In the genomic region with DNA sequence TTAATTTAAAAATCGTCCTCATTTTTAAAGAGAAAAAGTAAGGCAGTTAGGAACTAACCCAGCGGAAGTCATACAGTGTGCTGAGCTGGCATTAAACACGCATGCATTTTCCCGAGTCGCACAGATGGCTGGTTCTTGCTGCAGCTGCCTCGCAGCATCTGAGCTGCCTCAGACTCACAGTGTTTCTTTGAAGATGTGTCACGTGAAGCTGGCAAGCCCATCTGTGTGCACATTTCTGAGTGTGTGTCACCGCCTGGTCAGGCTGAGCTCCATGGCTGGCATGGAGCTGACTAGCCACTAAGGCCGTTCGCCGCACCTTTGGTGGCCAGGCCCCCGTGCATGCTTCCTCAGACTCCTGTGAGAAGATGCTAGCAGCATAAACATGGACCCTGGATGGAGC, we compare ENCODE assay signal across 11 mouse cellular contexts. TPM values are rescaled to one million over a fixed set of nuclear protein-coding genes. Genes with fewer than 3 reads are reported as not detected.
DNase-seq lines count a peak whose midpoint lies in the region; ATAC-seq and TF ChIP-seq lines count a peak whose summit lies in the region.
"Had no signal": no experiment of that assay in that cellular context is flagged by ENCODE, and none has a peak within 500 bp of the region (broad histone marks: within the 10 kb centered on the region; RNA-seq: fewer than 3 reads in every experiment).

No protein-coding gene starts in this region.

- no peaks in the 10 kb centered on the region for H3K36me3 ChIP-seq in embryonic facial prominence, embryonic 14.5 days (ENCODE audit: control insufficient read depth, insufficient read depth, low read length)
- no peaks in the 10 kb centered on the region for H3K36me3 ChIP-seq in embryonic facial prominence, embryonic 10.5 days (replicated peaks)
- H3K36me3 ChIP-seq in hindbrain, embryonic 15.5 days: no peaks in the 10 kb centered on the region
- H3K36me3 ChIP-seq in midbrain, embryonic 12.5 days: no peaks in the 10 kb centered on the region
- no peaks in the 10 kb centered on the region for H3K36me3 ChIP-seq in thymus, adult 2 months (ENCODE audit: control insufficient read depth, insufficient read depth, low read length)
- H3K36me3 ChIP-seq: embryonic facial prominence, embryonic 13.5 days had no signal

- no peak for TF ChIP-seq CTCF in thymus, adult 2 months (IDR thresholded peaks at IDR 0.05; ENCODE audit: borderline replicate concordance, control insufficient read depth, extremely low read depth, insufficient read depth, low read length, poor library complexity)

- no peak overlapping the region for H3K4me3 ChIP-seq in embryonic facial prominence, embryonic 14.5 days (ENCODE audit: low read depth, low read length)
- H3K4me3 ChIP-seq in embryonic facial prominence, embryonic 10.5 days: no peak overlapping the region
- H3K4me3 ChIP-seq in hindbrain, embryonic 15.5 days: no peak overlapping the region
- H3K4me3 ChIP-seq in midbrain, embryonic 12.5 days: no peak overlapping the region
- H3K4me3 ChIP-seq in thymus, adult 2 months (ENCODE audit: control insufficient read depth, insufficient read depth, low read length): no peak overlapping the region
- H3K4me3 ChIP-seq: embryonic facial prominence, embryonic 13.5 days had no signal

- DNase-seq in embryonic facial prominence, embryonic 14.5 days (ENCODE audit: low spot score): no peak
- DNase-seq in embryonic facial prominence, embryonic 10.5 days (ENCODE audit: low spot score): no peak
- peak; percentile 45 for DNase-seq in thymus, adult 2 months
- DNase-seq in B cell, adult 2 months: no peak
- no peak for DNase-seq in adrenal gland, adult (ENCODE audit: inconsistent age in 2 of 2, low spot score in 1 of 2)
- DNase-seq in gastrocnemius, adult 8-10 months (ENCODE audit: low spot score in 2 of 2): no peak
- DNase-seq: heart, postnatal 14 days had no signal

- peak; percentile 20; the same call in 1 of the 2 replicates for ATAC-seq in embryonic facial prominence, embryonic 14.5 days (ENCODE audit: low read depth)
- peak; percentile 33; the same call in 1 of the 2 replicates for ATAC-seq in hindbrain, embryonic 15.5 days (ENCODE audit: low FRiP score, low read depth)
- no peak for ATAC-seq in midbrain, embryonic 12.5 days (ENCODE audit: low FRiP score, low read depth)

- H3K27me3 ChIP-seq in embryonic facial prominence, embryonic 14.5 days (replicated peaks; ENCODE audit: control insufficient read depth, insufficient read depth, low read length): no peaks in the 10 kb centered on the region; the same call in 1 of the 2 replicates
- H3K27me3 ChIP-seq in embryonic facial prominence, embryonic 10.5 days (replicated peaks; ENCODE audit: low read depth, poor library complexity, severe bottlenecking): peaks cover 47% of the 10 kb centered on the region
- H3K27me3 ChIP-seq in hindbrain, embryonic 15.5 days: no peaks in the 10 kb centered on the region
- H3K27me3 ChIP-seq in midbrain, embryonic 12.5 days: peaks cover 14% of the 10 kb centered on the region
- no peaks in the 10 kb centered on the region; the same call in 1 of the 2 replicates for H3K27me3 ChIP-seq in thymus, adult 2 months (ENCODE audit: control insufficient read depth, insufficient read depth, low read length)

- no peaks in the 10 kb centered on the region for H3K9me3 ChIP-seq in embryonic facial prominence, embryonic 14.5 days (ENCODE audit: control insufficient read depth, low read length)
- no peaks in the 10 kb centered on the region for H3K9me3 ChIP-seq in embryonic facial prominence, embryonic 10.5 days
- H3K9me3 ChIP-seq in hindbrain, embryonic 15.5 days: no peaks in the 10 kb centered on the region
- H3K9me3 ChIP-seq in midbrain, embryonic 12.5 days: no peaks in the 10 kb centered on the region
- H3K9me3 ChIP-seq: embryonic facial prominence, embryonic 13.5 days had no signal

- no peaks in the 10 kb centered on the region for H3K4me1 ChIP-seq in embryonic facial prominence, embryonic 14.5 days (ENCODE audit: control insufficient read depth, insufficient read depth, low read length)
- H3K4me1 ChIP-seq in embryonic facial prominence, embryonic 10.5 days: peaks cover 15% of the 10 kb centered on the region
- peaks cover 25% of the 10 kb centered on the region; the same call in 1 of the 2 replicates for H3K4me1 ChIP-seq in hindbrain, embryonic 15.5 days (replicated peaks)
- H3K4me1 ChIP-seq in midbrain, embryonic 12.5 days: peaks cover 14% of the 10 kb centered on the region
- H3K4me1 ChIP-seq in thymus, adult 2 months (replicated peaks; ENCODE audit: control insufficient read depth, insufficient read depth, low read length): peaks cover 15% of the 10 kb centered on the region

- no peak overlapping the region for H3K4me2 ChIP-seq in embryonic facial prominence, embryonic 14.5 days (ENCODE audit: low read depth, low read length)
- H3K4me2 ChIP-seq in hindbrain, embryonic 15.5 days: peak overlapping the region; percentile 18; the same call in 1 of the 2 replicates
- no peak overlapping the region for H3K4me2 ChIP-seq in midbrain, embryonic 12.5 days (replicated peaks)
- H3K4me2 ChIP-seq: embryonic facial prominence, embryonic 13.5 days had no signal

- whole genome bisulfite sequencing in embryonic facial prominence, embryonic 14.5 days: 69% methylated on average over 12 of the region's 12 CpGs
- 81% methylated on average over 12 of the region's 12 CpGs for WGBS in embryonic facial prominence, embryonic 10.5 days
- WGBS in hindbrain, embryonic 15.5 days: 46% methylated on average over 12 of the region's 12 CpGs
- WGBS in midbrain, embryonic 12.5 days: 70% methylated on average over 12 of the region's 12 CpGs
- 64% methylated on average over 12 of the region's 12 CpGs for WGBS in thymus, adult 2 months

- no peak overlapping the region for H3K27ac ChIP-seq in embryonic facial prominence, embryonic 14.5 days (replicated peaks; ENCODE audit: low read depth, low read length)
- H3K27ac ChIP-seq in embryonic facial prominence, embryonic 10.5 days (replicated peaks): no peak overlapping the region
- peak overlapping the region; percentile 78 for H3K27ac ChIP-seq in hindbrain, embryonic 15.5 days (replicated peaks)
- peak overlapping the region; percentile 44 for H3K27ac ChIP-seq in midbrain, embryonic 12.5 days (replicated peaks)
- peak overlapping the region; percentile 76 for H3K27ac ChIP-seq in thymus, adult 2 months (ENCODE audit: control insufficient read depth, insufficient read depth, low read length)
- H3K27ac ChIP-seq: embryonic facial prominence, embryonic 13.5 days had no signal

- TF ChIP-seq POLR2A in thymus, adult 2 months (IDR thresholded peaks at IDR 0.05; ENCODE audit: control insufficient read depth, extremely low read depth, insufficient read depth, low read length, poor library complexity): no peak

- no peak overlapping the region for H3K9ac ChIP-seq in embryonic facial prominence, embryonic 14.5 days (ENCODE audit: low read depth, low read length)
- H3K9ac ChIP-seq in hindbrain, embryonic 15.5 days: no peak overlapping the region
- H3K9ac ChIP-seq in midbrain, embryonic 12.5 days (replicated peaks): no peak overlapping the region
- H3K9ac ChIP-seq: embryonic facial prominence, embryonic 13.5 days had no signal

RNA-seq across cellular contexts. Expression of a gene that starts 1.4 kb away (rescaled TPM):
- 2.4 and 2.6 TPM in 2 replicates for polyA plus RNA-seq in embryonic facial prominence, embryonic 14.5 days (2014; fragmentation: Nextera tagmentation; extraction: Ambion mirVana)
- 1.8 and 2.4 TPM in 2 replicates for polyA plus RNA-seq in embryonic facial prominence, embryonic 10.5 days (2016; fragmentation: Nextera tagmentation; extraction: Ambion mirVana)
- 58.9 and 68.8 TPM in 2 replicates for polyA plus RNA-seq in hindbrain, embryonic 15.5 days (2015; fragmentation: Nextera tagmentation; extraction: Ambion mirVana)
- 5.4 and 6.4 TPM in 2 replicates for polyA plus RNA-seq in midbrain, embryonic 12.5 days (2016; fragmentation: Nextera tagmentation; extraction: Ambion mirVana)
- polyA plus RNA-seq in thymus, adult 2 months (2012; rRNA removed): 2.5 and 2.7 TPM in 2 replicates
- 1 to 10 TPM; 3.2 to 7.0 (median 5.2) TPM for total RNA-seq in gastrocnemius, adult 8-10 months (2022)

RNA-seq across cellular contexts. Expression of a gene that starts 3.1 kb away (rescaled TPM):
- polyA plus RNA-seq in embryonic facial prominence, embryonic 14.5 days (2014; fragmentation: Nextera tagmentation; extraction: Ambion mirVana): 0.33 and 0.80 TPM in 2 replicates
- polyA plus RNA-seq in embryonic facial prominence, embryonic 10.5 days (2016; fragmentation: Nextera tagmentation; extraction: Ambion mirVana): 1.1 and 1.9 TPM in 2 replicates
- 2.8 and 2.9 TPM in 2 replicates for polyA plus RNA-seq in hindbrain, embryonic 15.5 days (2015; fragmentation: Nextera tagmentation; extraction: Ambion mirVana)
- polyA plus RNA-seq in midbrain, embryonic 12.5 days (2016; fragmentation: Nextera tagmentation; extraction: Ambion mirVana): 0.74 and 1.3 TPM in 2 replicates
- polyA plus RNA-seq in thymus, adult 2 months (2012; rRNA removed): 1.8 and 2.1 TPM in 2 replicates
- total RNA-seq in gastrocnemius, adult 8-10 months (2022): not detected
- total RNA-seq: liver, adult 2 months had no signal

RNA-seq across cellular contexts. Expression of a gene that starts 46.3 kb away (rescaled TPM):
- polyA plus RNA-seq in embryonic facial prominence, embryonic 14.5 days (2014; fragmentation: Nextera tagmentation; extraction: Ambion mirVana): 1.8 and 2.1 TPM in 2 replicates
- polyA plus RNA-seq in embryonic facial prominence, embryonic 10.5 days (2016; fragmentation: Nextera tagmentation; extraction: Ambion mirVana): 0.68 and 1.1 TPM in 2 replicates
- polyA plus RNA-seq in hindbrain, embryonic 15.5 days (2015; fragmentation: Nextera tagmentation; extraction: Ambion mirVana): 16.7 and 16.9 TPM in 2 replicates
- 12.0 and 13.5 TPM in 2 replicates for polyA plus RNA-seq in midbrain, embryonic 12.5 days (2016; fragmentation: Nextera tagmentation; extraction: Ambion mirVana)
- 0.84 and 1.4 TPM in 2 replicates for polyA plus RNA-seq in thymus, adult 2 months (2012; rRNA removed)
- under 1 TPM; 0.10 to 0.27 (median 0.11) TPM for total RNA-seq in gastrocnemius, adult 8-10 months (2022)
- total RNA-seq: liver, adult 2 months had no signal
- polyA plus RNA-seq: liver, adult 2 months had no signal

Comparison
In these comparisons a context has a peak if more than half of its experiments do, and no peak if none do; other contexts are left out.
1. H3K27ac ChIP-seq: peak in hindbrain, embryonic 15.5 days (single experiment), midbrain, embryonic 12.5 days (single experiment) and thymus, adult 2 months (single experiment); none in embryonic facial prominence, embryonic 14.5 days (single experiment) and embryonic facial prominence, embryonic 10.5 days (single experiment).